Mouse (Mus musculus): ENCODE data around the gene Hapln3. TPM values are rescaled to one million over a fixed set of nuclear protein-coding genes. Genes with fewer than 3 reads are reported as not detected.

Gene Hapln3
- total RNA-seq (2022): 1 to 10 TPM in 1 of 4 experiments, under 1 TPM in 3; 0.55 to 2.0 (median 0.67) TPM

DNA sequence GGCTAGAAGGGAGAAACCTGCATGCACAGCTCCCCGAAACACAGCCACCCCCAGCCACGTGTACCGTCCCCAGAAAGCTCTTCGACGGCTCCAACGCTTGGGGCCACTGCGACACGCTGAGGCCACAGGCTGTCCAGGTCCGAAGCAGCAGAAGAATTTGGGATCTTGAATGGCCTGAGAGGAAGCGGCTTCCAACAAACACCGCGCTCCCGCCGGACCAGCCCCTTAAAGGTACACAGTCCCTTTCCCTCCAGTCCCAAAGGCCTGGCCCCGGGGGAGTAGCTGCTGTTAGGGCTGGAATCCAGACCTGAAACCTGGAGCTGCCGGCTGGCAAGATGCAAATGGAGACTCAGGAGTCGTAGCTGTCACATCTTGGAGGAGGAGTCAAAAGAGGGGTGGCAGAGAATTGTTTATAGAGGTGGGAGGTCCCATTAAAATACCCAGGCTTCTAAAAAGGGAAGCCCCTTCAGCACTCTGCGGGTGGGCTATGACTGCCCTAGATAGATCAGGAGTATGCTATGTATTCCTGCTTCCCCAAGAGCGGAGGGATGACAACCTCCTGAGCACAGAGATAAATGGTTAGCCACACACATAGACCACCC, at the start of gene Hapln3:
TSS of gene Hapln3 (minus strand) at position 176 of the 602 bp plus-strand sequence.
- DNase-seq: no peak

- no peak for DNase-seq
These were observed 43.0 kb upstream of the Hapln3 start for GRCm38 (mm10) chr7:79173800-79174199.

DNA sequence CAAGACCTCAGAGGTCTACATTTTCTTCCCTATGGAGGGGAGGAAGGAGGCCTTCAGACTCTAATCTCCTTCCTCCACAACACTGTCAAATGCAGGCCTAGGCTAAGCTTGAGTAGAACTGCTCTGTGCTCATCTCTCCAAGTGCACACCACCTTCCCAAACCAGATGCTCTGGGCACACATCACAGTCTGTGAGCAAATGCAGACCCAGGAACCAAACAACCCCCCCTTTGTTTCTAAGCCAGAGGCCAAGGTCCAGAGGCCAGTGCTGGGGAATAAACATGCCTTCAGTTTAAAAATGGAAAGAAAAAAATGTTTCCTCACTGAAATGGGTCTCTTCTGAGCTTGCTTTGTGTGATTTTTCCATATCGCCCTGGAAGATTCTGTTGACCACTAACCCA, 41.0 kb upstream of the Hapln3 start:
- no peak for DNase-seq

DNA sequence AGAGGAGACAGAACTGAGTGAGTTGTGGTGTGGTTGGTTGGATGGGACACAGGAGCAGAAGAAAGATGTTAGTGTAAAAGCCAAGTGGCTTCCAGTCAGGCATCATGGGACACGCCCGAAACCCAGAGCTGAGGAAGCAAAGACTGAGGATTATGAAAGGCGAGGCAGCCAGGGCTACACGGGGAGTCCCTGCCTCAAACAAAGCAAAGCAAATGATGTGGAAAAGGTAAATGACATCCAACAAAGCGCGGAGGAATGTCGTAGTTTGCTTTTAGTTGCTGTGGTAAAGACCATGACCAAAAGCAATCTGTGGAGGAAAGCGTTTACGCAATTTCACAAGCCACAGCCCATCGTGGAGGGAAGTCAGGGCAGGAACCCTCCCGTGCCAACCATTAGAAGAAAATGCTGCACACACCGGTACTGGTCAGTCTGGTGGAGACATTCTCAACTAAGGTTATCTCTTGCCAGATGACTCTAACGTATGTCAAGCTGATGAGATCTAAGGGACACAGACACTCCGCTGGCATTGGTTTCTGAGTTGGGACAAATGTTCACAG, 36.3 kb upstream of the Hapln3 start:
- no peak for DNase-seq

DNA sequence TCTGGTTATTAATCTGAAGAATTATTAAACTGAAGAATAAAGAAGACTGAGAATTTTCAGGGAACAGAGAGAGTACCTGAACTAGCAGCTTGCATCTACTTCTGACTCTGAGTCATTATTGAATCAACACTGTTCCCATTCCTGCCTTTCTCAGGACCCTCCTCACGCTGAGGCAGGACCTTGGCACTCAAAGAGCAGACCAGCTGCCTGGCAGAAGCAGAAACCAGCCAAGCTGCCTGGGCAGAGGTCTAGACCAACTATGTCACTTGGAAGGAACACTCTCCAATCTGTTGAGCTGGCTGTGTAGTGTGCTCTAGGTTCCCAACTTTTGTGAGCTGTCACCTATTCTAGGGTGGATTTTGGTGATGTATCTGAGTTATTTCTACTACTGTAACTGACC, 28.6 kb upstream of the Hapln3 start:
- no peak for DNase-seq

GRCm38 (mm10) chr7:79149522-79149921, 18.7 kb upstream of the Hapln3 start:
- DNase-seq: no peak

DNA sequence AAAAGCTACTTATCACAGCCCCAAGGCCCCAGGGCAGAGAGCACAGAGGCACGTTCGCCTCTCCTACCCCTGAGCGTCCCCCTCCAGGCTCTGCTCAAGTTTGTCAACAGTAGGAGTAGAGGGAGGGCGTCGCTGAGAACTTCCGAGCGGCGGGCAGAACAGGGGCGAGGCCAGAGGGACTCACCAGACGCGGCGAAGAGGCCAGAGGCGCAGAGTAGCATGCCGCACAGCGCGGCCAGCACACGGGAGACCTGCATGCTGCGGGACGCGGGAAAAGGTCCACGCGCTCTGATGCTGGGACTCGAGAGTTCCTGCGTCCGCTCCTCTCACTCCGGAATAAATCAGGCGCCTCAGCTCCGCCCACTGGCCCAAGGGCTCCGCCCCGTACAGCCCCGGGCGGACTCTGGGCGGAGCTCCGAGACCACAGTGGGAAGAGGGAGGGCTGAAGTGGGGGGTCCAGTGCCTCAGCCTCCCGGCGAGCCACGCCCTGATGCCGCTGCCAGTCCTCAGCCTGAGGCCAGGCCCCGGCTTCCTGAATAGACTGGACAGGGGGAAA, 18.0 kb upstream of the Hapln3 start, which contains the start of gene Mfge8:
TSS of gene Mfge8 (minus strand) at position 350 of the 556 bp plus-strand sequence.
- peak; percentile 86 for DNase-seq

- DNase-seq: no peak
These were observed 17.3 kb upstream of the Hapln3 start for GRCm38 (mm10) chr7:79147931-79148653.

GRCm38 (mm10) chr7:79147011-79147837, 16.4 kb upstream of the Hapln3 start:
- DNase-seq: no peak

- peak; percentile 50 for DNase-seq
These were observed 10.1 kb upstream of the Hapln3 start for GRCm38 (mm10) chr7:79140897-79141296.

- no peak for DNase-seq
These were observed 9.2 kb upstream of the Hapln3 start for GRCm38 (mm10) chr7:79139891-79140591.

- DNase-seq: no peak
These were observed 8.6 kb upstream of the Hapln3 start for GRCm38 (mm10) chr7:79139328-79139824.

GRCm38 (mm10) chr7:79133391-79133790, 2.6 kb upstream of the Hapln3 start:
- no peak for DNase-seq

GRCm38 (mm10) chr7:79130385-79130784, 433 bp downstream of the Hapln3 start:
- DNase-seq: no peak

DNA sequence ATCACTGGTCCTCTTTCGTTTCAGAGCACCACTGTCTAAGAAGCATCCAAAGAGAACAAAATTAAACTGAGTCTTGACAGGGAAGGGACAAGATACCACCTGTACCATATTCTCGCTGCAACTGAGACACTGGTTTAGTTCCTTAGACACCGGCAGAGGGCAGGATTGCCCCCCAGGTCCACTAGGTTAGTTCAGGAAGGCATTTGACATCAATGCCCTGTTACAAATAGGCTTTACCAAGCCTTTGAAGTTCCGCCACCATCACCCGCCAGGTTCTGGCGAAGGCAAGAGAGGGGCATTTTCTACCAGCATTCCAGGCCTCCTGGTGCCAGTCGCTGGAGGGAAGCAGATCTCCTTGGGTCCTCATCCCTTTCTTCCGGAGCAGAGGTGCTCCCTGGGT, 935 bp downstream of the Hapln3 start:
- no peak for DNase-seq

GRCm38 (mm10) chr7:79123465-79123864, 7.4 kb downstream of the Hapln3 start:
- DNase-seq: no peak

GRCm38 (mm10) chr7:79113848-79114247, 17.0 kb downstream of the Hapln3 start:
- DNase-seq: no peak

DNA sequence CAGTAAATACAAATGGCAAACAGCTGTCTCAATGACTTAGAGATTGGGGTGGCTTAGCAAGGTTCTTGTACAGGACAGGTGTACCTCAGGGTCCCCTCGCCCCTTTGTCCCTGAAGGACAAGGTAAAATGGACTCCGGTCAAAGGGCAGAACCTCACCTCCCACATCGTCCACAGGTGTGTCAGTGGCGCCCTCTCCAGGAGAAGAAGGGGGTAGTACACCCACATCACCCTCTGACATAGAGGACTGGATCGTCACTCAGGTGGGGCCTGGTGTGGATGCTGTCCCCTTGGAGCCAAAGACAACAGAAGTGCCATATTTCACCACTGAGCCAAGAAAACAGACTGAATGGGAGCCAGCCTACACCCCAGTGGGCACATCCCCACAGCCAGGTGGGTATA, 34.3 kb downstream of the Hapln3 start:
- no peak for DNase-seq

- DNase-seq: no peak
These were observed 41.7 kb downstream of the Hapln3 start for GRCm38 (mm10) chr7:79089111-79089510.

DNA sequence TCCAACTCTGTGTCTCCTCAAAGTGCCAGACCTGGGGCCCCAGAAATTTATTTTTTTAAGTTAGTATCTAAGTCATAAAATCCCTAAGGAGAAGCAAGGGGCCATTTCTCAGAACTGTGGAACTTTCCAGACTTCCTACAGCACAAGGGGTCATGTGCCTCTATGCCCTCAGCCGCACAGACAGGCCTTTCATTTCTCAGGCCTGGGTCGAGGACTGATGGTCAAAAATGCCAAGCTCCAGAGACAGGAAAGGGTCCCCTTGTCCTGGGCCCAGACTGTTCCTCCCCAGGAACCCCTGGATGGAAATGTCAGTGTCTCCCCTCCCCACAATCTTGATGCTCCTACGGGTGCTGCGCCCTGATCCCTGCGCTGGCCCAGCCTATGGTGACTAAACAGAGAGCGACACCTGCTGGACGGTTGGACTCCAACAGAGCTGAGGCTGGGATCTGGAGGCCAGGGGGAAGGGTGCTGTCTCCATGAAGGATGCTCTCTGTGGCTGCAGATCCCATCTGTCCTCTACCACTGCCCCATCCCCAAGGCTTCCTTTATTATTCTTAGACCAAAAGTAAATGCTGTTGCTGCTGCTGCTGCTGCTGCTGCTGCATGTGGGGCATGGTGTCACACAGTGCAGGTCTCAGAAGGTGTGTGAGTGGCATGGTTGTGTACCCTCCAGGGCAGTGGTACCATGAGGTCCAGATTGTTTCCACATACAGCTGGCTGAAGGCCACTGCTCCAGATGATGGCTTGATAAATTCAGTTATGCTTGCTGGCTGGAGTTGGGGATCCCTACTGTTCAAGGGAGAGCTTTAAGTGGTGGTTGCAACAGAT, 50.0 kb downstream of the Hapln3 start:
- DNase-seq: peak; percentile 15

DNA sequence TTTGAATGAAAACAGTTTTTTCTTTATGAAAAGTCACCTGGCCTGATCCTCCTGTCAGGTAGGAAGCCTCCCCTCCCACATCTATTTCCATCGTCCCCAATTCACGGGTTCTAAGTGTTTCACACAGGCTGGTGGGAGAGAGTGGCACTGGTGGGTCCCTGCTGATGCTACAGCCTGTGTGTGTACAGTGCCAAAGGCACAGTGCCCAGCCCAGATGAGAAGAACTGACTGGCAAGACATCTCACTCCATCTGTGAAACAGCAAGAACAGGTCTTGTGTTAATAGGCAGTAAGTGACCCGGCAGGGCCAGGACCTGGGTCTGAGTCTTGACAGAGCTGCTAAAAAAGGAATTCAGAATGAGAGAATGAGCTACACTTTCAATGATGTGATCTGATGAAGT, 51.6 kb downstream of the Hapln3 start:
- no peak for DNase-seq
